Mouse (Mus musculus) stomach, postnatal 0 days (tissue): ENCODE results near the gene Hmox1.

Experiments
- CTCF ChIP-seq: IDR thresholded peaks from 2 replicates; pipeline ENCODE4 v1.5.1; 2016; ENCODE audit warnings: antibody characterized with exemption, low read depth, mild to moderate bottlenecking, moderate library complexity
- EP300 ChIP-seq: optimal IDR thresholded peaks from 2 replicates; pipeline ENCODE3; 2016; ENCODE audit warnings: antibody characterized with exemption

GRCm38 (mm10) chr8:75109236-75109967 is 16.0 kb downstream of the Hmox1 start, which contains the start of gene Mcm5:
- no peak for TF ChIP-seq EP300
- TF ChIP-seq CTCF = no peak
